Mouse (Mus musculus) cerebellum, adult 9-11 months (tissue): ENCODE measurements around the gene Htatsf1.
A peak's percentile ranks its signal among the peaks of the same experiment; 100 is the strongest.

Experiments used
- DNase-seq: peaks from one replicate; pipeline ENCODE4 v3.0.0; 2022

The Htatsf1 gene

DNA sequence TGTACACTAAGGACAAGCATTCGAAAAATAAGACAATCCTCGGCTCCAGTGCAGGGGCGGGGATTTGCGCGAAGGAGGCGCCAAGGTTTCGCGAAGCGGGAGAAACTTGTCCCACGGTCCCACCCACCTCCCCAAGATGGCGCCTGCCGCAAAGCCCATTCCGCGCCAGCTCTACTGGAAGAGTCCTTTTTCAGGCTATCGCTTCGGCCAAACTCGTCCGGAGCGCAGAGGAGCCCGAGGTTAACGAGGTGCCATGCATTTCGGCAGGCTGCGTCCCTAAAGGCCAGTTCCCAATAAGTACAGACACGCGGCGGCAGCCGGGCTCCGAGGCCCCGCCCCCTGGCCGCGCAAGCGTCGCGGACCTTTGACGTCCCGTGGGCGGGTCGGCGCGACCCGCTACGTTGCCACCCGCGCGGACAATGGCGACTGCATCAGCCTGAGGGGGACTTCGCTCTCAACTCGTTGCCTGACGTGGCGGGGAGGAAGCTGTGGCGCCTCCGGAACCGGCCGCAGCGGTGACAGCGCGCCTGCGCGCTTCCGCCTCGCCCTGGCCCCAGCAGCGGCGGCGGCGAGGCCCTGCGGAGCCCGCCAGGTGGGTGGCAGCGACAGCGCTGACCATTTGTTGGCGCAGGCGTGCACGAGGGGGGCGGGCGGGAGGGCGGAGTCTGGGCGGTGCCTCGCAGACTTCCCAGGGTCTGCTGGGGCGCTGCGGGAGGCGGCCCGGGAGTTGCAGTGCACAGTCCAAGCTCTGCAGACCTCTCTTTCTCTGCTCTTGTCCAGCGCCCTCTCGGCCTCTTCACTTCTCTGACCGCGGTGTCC is at the start of gene Htatsf1:
Htatsf1 (plus strand) TSS at position 410 of the 819 bp plus-strand sequence.
- peak; percentile 87 for DNase-seq

DNA sequence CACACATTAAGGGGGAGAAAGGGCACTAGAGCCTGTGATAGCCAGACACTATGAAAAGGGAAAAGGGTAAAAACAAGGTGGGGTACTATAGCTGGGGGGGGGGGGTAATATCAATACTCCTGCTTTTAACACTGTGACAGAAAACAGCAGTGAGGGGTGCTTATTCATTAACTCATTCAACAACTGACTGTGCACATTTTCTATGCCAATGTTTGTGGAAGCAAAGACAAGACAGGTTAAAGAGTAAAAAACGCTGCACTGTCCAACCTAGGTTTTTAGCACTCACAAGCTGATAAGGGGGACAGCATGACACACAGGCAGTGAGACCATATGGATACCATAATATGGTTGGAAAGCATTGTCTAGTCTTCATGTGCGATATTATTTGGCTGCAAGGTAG is 40.5 kb upstream of the Htatsf1 start:
- no peak for DNase-seq

DNA sequence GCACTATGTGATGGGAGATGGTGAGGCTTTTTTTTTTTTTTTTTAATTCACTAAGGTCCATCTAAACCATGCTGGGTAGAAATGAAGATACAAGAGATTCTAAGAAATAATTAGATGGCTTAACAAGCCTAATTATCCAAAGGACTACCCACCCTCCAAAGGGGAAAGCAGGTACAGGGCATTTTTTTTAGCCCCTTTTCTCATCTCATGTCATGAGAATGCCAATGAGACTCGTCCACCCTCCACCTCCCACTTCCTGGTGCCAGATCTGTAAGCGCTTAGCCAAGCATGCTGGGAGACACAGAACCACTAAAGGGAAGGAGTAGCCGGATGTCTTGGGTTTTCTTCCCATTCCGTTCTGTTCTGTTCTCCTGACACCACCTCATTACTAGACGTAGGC is 10.6 kb upstream of the Htatsf1 start, which contains the start of gene Brs3:
Brs3 (plus strand) TSS at position 301 of the 400 bp plus-strand sequence.
- DNase-seq: no peak

GRCm38 (mm10) chrX:57043869-57044268 is 9.5 kb upstream of the Htatsf1 start:
- no peak for DNase-seq

GRCm38 (mm10) chrX:57052848-57053173 is 572 bp upstream of the Htatsf1 start:
- no peak for DNase-seq

DNA sequence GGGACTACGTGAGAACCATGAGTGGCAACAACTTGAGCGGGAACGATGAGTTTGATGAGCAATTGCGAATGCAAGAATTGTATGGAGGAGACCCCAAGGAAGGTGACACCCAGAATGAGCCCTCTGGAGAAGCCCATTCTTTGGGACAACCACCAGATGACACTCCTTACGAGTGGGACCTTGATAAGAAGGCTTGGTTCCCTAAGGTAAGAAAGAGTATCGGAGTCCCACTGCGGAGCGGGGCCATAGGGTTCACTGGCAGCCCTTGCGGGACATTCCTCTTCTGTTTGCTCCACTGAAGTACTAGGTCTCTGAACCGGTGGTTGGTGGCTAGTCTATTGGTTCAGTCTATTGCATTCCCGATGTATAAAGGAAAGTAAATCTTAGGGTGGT is 606 bp downstream of the Htatsf1 start:
- DNase-seq: no peak

- no peak for DNase-seq
These were observed 28.1 kb downstream of the Htatsf1 start for GRCm38 (mm10) chrX:57081496-57081895.

DNA sequence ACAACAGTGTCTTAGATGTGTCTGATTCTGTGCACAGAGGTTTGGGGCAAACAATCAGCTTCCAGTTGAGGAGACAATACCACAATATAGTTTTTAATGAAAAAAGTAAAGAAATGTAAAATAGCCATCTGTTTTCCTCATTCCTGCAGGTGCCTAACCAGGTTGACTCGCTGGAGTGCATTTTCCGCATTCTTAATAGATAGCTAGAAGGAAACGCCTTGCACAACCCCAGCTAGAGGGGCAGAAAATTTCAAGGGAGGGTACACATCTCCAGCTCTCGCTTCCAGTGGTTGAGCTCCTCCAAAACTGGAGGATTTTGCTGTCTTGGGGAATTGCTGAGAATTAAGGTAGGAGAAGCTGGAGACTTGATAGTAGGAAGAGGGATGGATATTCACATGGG is 34.4 kb downstream of the Htatsf1 start, which contains the start of gene Vgll1:
Vgll1 (plus strand) TSS at position 301 of the 400 bp plus-strand sequence.
- DNase-seq: no peak

GRCm38 (mm10) chrX:57103415-57103814 is 50.0 kb downstream of the Htatsf1 start:
- no peak for DNase-seq

DNA sequence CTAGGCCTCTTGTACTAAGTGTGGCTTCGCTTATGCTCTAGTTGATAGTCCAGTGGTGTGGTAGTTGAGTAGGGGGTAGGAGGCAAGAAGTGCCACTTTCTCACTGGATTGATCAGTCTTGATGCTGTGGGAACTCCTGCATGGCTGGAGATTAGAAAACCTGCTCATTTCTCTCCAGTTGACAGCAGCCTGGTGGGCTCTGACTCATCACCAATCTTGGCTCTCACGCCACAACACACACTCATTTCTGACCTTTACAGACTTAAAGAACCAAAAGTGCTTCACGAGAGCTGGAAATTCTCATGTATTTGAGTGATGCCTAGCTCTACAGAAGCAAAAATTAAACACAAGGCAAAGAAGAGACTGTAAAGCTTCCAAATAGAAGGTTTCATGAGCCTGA is 53.6 kb downstream of the Htatsf1 start:
- DNase-seq: no peak
